Mouse (Mus musculus): ENCODE measurements around the gene Ciao2a. TPM values are rescaled to one million over a fixed set of nuclear protein-coding genes. Genes with fewer than 3 reads are reported as not detected.

The Ciao2a gene
- polyA plus RNA-seq (2015; fragmentation: Nextera tagmentation; extraction: Ambion mirVana) = 152 and 175 TPM in 2 replicates

GRCm38 (mm10) chr9:66126456-66127192, at the start of gene Ciao2a, which contains the start of gene Snx1:
Ciao2a (plus strand) TSS chr9:66126611.
Snx1 (minus strand) TSS chr9:66126587.
- ATAC-seq (replicated peaks; ENCODE audit: extremely low read depth, insufficient read depth, low FRiP score) = peak; percentile 76
- H3K4me3 ChIP-seq (ENCODE audit: low read length) = peak within 1 kb of the TSS; percentile 70
- H3K27me3 ChIP-seq (ENCODE audit: control insufficient read depth, insufficient read depth, low read length) = no peaks in the 10 kb centered on the region
- H3K27ac ChIP-seq (ENCODE audit: low read length) = peak within 1 kb of the TSS; percentile 89
- H3K9ac ChIP-seq (ENCODE audit: low read length) = peak within 1 kb of the TSS; percentile 74
- peaks cover 29% of the 10 kb centered on the region for H3K4me1 ChIP-seq (ENCODE audit: control insufficient read depth, insufficient read depth, low read length)
- H3K36me3 ChIP-seq (ENCODE audit: control insufficient read depth, insufficient read depth) = 0 out of 2 replicates have a peak, but pooled peaks cover 2% of the 10 kb centered on the region
- H3K4me2 ChIP-seq (ENCODE audit: low read depth, low read length) = peak within 1 kb of the TSS; percentile 64
- under 1% methylated on average over 34 of the region's 34 CpGs for WGBS
- no peaks in the 10 kb centered on the region for H3K9me3 ChIP-seq (replicated peaks; ENCODE audit: control insufficient read depth, low read length)

GRCm38 (mm10) chr9:66078072-66078471, 48.3 kb upstream of the Ciao2a start:
- H3K4me1 ChIP-seq (ENCODE audit: control insufficient read depth, insufficient read depth, low read length) = peaks cover 6% of the 10 kb centered on the region; the same call in 1 of the 2 replicates
- no peak for ATAC-seq (replicated peaks; ENCODE audit: extremely low read depth, insufficient read depth, low FRiP score)
- no peaks in the 10 kb centered on the region for H3K27me3 ChIP-seq (ENCODE audit: control insufficient read depth, insufficient read depth, low read length)
- H3K4me2 ChIP-seq (ENCODE audit: low read depth, low read length) = peak overlapping the region; percentile 33; the same call in 1 of the 2 replicates
- no peaks in the 10 kb centered on the region for H3K36me3 ChIP-seq (ENCODE audit: control insufficient read depth, insufficient read depth)
- 64% methylated on average over 3 of the region's 3 CpGs for WGBS
- peaks cover 3% of the 10 kb centered on the region; the same call in 1 of the 2 replicates for H3K9me3 ChIP-seq (replicated peaks; ENCODE audit: control insufficient read depth, low read length)
- H3K27ac ChIP-seq (ENCODE audit: low read length) = no peak overlapping the region
- H3K4me3 ChIP-seq (ENCODE audit: low read length) = no peak overlapping the region
- H3K9ac ChIP-seq (ENCODE audit: low read length) = no peak overlapping the region

GRCm38 (mm10) chr9:66078493-66078892, 47.9 kb upstream of the Ciao2a start:
- H3K9ac ChIP-seq (ENCODE audit: low read length) = no peak overlapping the region
- H3K27ac ChIP-seq (ENCODE audit: low read length) = no peak overlapping the region

GRCm38 (mm10) chr9:66080804-66081459, 45.5 kb upstream of the Ciao2a start:
- no peaks in the 10 kb centered on the region for H3K27me3 ChIP-seq (ENCODE audit: control insufficient read depth, insufficient read depth, low read length)
- ATAC-seq (replicated peaks; ENCODE audit: extremely low read depth, insufficient read depth, low FRiP score) = no peak
- H3K4me2 ChIP-seq (ENCODE audit: low read depth, low read length) = no peak overlapping the region
- no peaks in the 10 kb centered on the region for H3K36me3 ChIP-seq (ENCODE audit: control insufficient read depth, insufficient read depth)
- WGBS = 65% methylated on average over 3 of the region's 3 CpGs
- H3K4me3 ChIP-seq (ENCODE audit: low read length) = no peak overlapping the region
- H3K27ac ChIP-seq (ENCODE audit: low read length) = no peak overlapping the region
- H3K9ac ChIP-seq (ENCODE audit: low read length) = no peak overlapping the region
- no peaks in the 10 kb centered on the region for H3K9me3 ChIP-seq (replicated peaks; ENCODE audit: control insufficient read depth, low read length)
- peaks cover 6% of the 10 kb centered on the region; the same call in 1 of the 2 replicates for H3K4me1 ChIP-seq (ENCODE audit: control insufficient read depth, insufficient read depth, low read length)

More at GRCm38 (mm10) chr9:66078493-66078892, 47.9 kb upstream of the Ciao2a start:
- Histone ChIP-seq H3K27me3 (ENCODE audit: control insufficient read depth, insufficient read depth, low read length) (no peaks in the 10 kb centered on the region), H3K4me1 (ENCODE audit: control insufficient read depth, insufficient read depth, low read length) (peaks cover 6% of the 10 kb centered on the region; the same call in 1 of the 2 replicates), H3K36me3 (ENCODE audit: control insufficient read depth, insufficient read depth) (no peaks in the 10 kb centered on the region), H3K9me3 (replicated peaks; ENCODE audit: control insufficient read depth, low read length) (peaks cover 3% of the 10 kb centered on the region; the same call in 1 of the 2 replicates), H3K4me3 (ENCODE audit: low read length) (peak overlapping the region; percentile 0; the same call in 1 of the 2 replicates), H3K4me2 (ENCODE audit: low read depth, low read length) (peak overlapping the region; percentile 33; the same call in 1 of the 2 replicates)
- 7% methylated on average over 14 of the region's 14 CpGs for WGBS
- ATAC-seq (replicated peaks; ENCODE audit: extremely low read depth, insufficient read depth, low FRiP score) = no peak

GRCm38 (mm10) chr9:66081999-66082398, 44.4 kb upstream of the Ciao2a start:
- no peak for ATAC-seq (replicated peaks; ENCODE audit: extremely low read depth, insufficient read depth, low FRiP score)
- no peaks in the 10 kb centered on the region for H3K9me3 ChIP-seq (replicated peaks; ENCODE audit: control insufficient read depth, low read length)
- no peaks in the 10 kb centered on the region for H3K27me3 ChIP-seq (ENCODE audit: control insufficient read depth, insufficient read depth, low read length)
- no peak overlapping the region for H3K4me2 ChIP-seq (ENCODE audit: low read depth, low read length)
- H3K27ac ChIP-seq (ENCODE audit: low read length) = no peak overlapping the region
- no peak overlapping the region for H3K9ac ChIP-seq (ENCODE audit: low read length)
- 58% methylated on average over 4 of the region's 4 CpGs for WGBS
- H3K36me3 ChIP-seq (ENCODE audit: control insufficient read depth, insufficient read depth) = peaks cover 6% of the 10 kb centered on the region
- H3K4me3 ChIP-seq (ENCODE audit: low read length) = no peak overlapping the region
- peaks cover 6% of the 10 kb centered on the region; the same call in 1 of the 2 replicates for H3K4me1 ChIP-seq (ENCODE audit: control insufficient read depth, insufficient read depth, low read length)

- Histone ChIP-seq H3K27me3 (ENCODE audit: control insufficient read depth, insufficient read depth, low read length) (no peaks in the 10 kb centered on the region), H3K4me2 (ENCODE audit: low read depth, low read length) (no peak overlapping the region), H3K9me3 (replicated peaks; ENCODE audit: control insufficient read depth, low read length) (no peaks in the 10 kb centered on the region), H3K9ac (ENCODE audit: low read length) (no peak overlapping the region), H3K27ac (ENCODE audit: low read length) (no peak overlapping the region), H3K4me3 (ENCODE audit: low read length) (no peak overlapping the region), H3K4me1 (ENCODE audit: control insufficient read depth, insufficient read depth, low read length) (no peaks in the 10 kb centered on the region; the same call in 1 of the 2 replicates), H3K36me3 (ENCODE audit: control insufficient read depth, insufficient read depth) (peaks cover 22% of the 10 kb centered on the region)
- 85% methylated on average over 3 of the region's 3 CpGs for WGBS
- no peak for ATAC-seq (replicated peaks; ENCODE audit: extremely low read depth, insufficient read depth, low FRiP score)
Observed at GRCm38 (mm10) chr9:66084171-66084570, 42.2 kb upstream of the Ciao2a start.

- Histone ChIP-seq H3K9ac (ENCODE audit: low read length) (no peak overlapping the region), H3K4me3 (ENCODE audit: low read length) (no peak overlapping the region), H3K36me3 (ENCODE audit: control insufficient read depth, insufficient read depth) (peaks cover 32% of the 10 kb centered on the region), H3K9me3 (replicated peaks; ENCODE audit: control insufficient read depth, low read length) (no peaks in the 10 kb centered on the region), H3K27me3 (ENCODE audit: control insufficient read depth, insufficient read depth, low read length) (no peaks in the 10 kb centered on the region), H3K4me2 (ENCODE audit: low read depth, low read length) (no peak overlapping the region), H3K4me1 (ENCODE audit: control insufficient read depth, insufficient read depth, low read length) (no peaks in the 10 kb centered on the region; the same call in none of the 2 replicates), H3K27ac (ENCODE audit: low read length) (no peak overlapping the region)
- WGBS = 93% methylated on average over 7 of the region's 7 CpGs
- no peak for ATAC-seq (replicated peaks; ENCODE audit: extremely low read depth, insufficient read depth, low FRiP score)
Observed at GRCm38 (mm10) chr9:66087062-66087461, 39.3 kb upstream of the Ciao2a start.

GRCm38 (mm10) chr9:66088411-66088810, 38.0 kb upstream of the Ciao2a start:
- Histone ChIP-seq H3K9me3 (replicated peaks; ENCODE audit: control insufficient read depth, low read length) (no peaks in the 10 kb centered on the region), H3K36me3 (ENCODE audit: control insufficient read depth, insufficient read depth) (peaks cover 35% of the 10 kb centered on the region), H3K9ac (ENCODE audit: low read length) (no peak overlapping the region), H3K27ac (ENCODE audit: low read length) (no peak overlapping the region), H3K4me2 (ENCODE audit: low read depth, low read length) (no peak overlapping the region), H3K4me3 (ENCODE audit: low read length) (no peak overlapping the region), H3K4me1 (ENCODE audit: control insufficient read depth, insufficient read depth, low read length) (peaks cover 2% of the 10 kb centered on the region), H3K27me3 (ENCODE audit: control insufficient read depth, insufficient read depth, low read length) (no peaks in the 10 kb centered on the region)
- 36% methylated on average over 4 of the region's 4 CpGs for WGBS
- no peak for ATAC-seq (replicated peaks; ENCODE audit: extremely low read depth, insufficient read depth, low FRiP score)

Measured in heart, embryonic 16.5 days (tissue).